ENCODE assay signal across 24 mouse cellular contexts in genomic region chr4:138460910-138461309, GRCm38 (mm10). TPM values are rescaled to one million over a fixed set of nuclear protein-coding genes. Genes with fewer than 3 reads are reported as not detected.
DNase-seq lines count a peak whose midpoint lies in the region; ATAC-seq lines count a peak whose summit lies in the region.
"Had no signal": no experiment of that assay in that cellular context is flagged by ENCODE, and none has a peak within 500 bp of the region (broad histone marks: within the 10 kb centered on the region; RNA-seq: fewer than 3 reads in every experiment).

No protein-coding gene starts in this region.

- H3K9me3 ChIP-seq in liver, embryonic 11.5 days (ENCODE audit: control insufficient read depth, low read length) = no peaks in the 10 kb centered on the region
- H3K9me3 ChIP-seq in liver, embryonic 12.5 days (replicated peaks) = no peaks in the 10 kb centered on the region
- H3K9me3 ChIP-seq in midbrain, embryonic 13.5 days = no peaks in the 10 kb centered on the region
- H3K9me3 ChIP-seq: limb, embryonic 12.5 days; midbrain, embryonic 15.5 days; neural tube, embryonic 15.5 days had no signal

- no peak overlapping the region for H3K4me2 ChIP-seq in liver, embryonic 11.5 days
- H3K4me2 ChIP-seq in liver, embryonic 12.5 days = no peak overlapping the region
- no peak overlapping the region for H3K4me2 ChIP-seq in midbrain, embryonic 13.5 days (replicated peaks)
- H3K4me2 ChIP-seq: limb, embryonic 12.5 days; midbrain, embryonic 15.5 days; neural tube, embryonic 15.5 days had no signal

- no peak for ATAC-seq in liver, embryonic 11.5 days (replicated peaks; ENCODE audit: low FRiP score)
- no peak for ATAC-seq in liver, embryonic 12.5 days
- no peak for ATAC-seq in midbrain, embryonic 13.5 days
- no peak for ATAC-seq in inflammation-experienced regulatory T-cells, adult 6 months
- ATAC-seq: forebrain, embryonic 14.5 days; hindbrain, embryonic 16.5 days; midbrain, embryonic 15.5 days; Patski had no signal

- H3K27me3 ChIP-seq in liver, embryonic 11.5 days (replicated peaks; ENCODE audit: control insufficient read depth, insufficient read depth, low read length) = peaks cover 70% of the 10 kb centered on the region
- peaks cover 98% of the 10 kb centered on the region for H3K27me3 ChIP-seq in liver, embryonic 12.5 days (replicated peaks)
- no peaks in the 10 kb centered on the region for H3K27me3 ChIP-seq in midbrain, embryonic 13.5 days
- H3K27me3 ChIP-seq: midbrain, embryonic 15.5 days; neural tube, embryonic 15.5 days; Patski had no signal

- no peak for DNase-seq in liver, embryonic 11.5 days (ENCODE audit: low spot score)
- peak; percentile 47 for DNase-seq in kidney, adult 18-20 months
- DNase-seq in kidney, adult 9 months = peak; percentile 72
- peak; percentile 65 to 67 for DNase-seq in kidney, postnatal 36 days
- DNase-seq in spleen, postnatal 36 days (ENCODE audit: low spot score in 2 of 2) = no peak
- DNase-seq: adrenal gland, postnatal 25 days; cerebellum, adult 18-20 months; gastrocnemius, postnatal 14 days; heart, adult 2 months; heart, postnatal 4 days; layer of hippocampus, adult 9-11 months; lung, postnatal 14 days; thymus, adult 2 months had no signal

- H3K27ac ChIP-seq in liver, embryonic 11.5 days (ENCODE audit: low read depth, low read length) = peak overlapping the region; percentile 19; the same call in 1 of the 2 replicates
- no peak overlapping the region for H3K27ac ChIP-seq in liver, embryonic 12.5 days
- H3K27ac ChIP-seq in midbrain, embryonic 13.5 days = no peak overlapping the region
- H3K27ac ChIP-seq: heart, adult 2 months; limb, embryonic 12.5 days; midbrain, embryonic 15.5 days; neural tube, embryonic 15.5 days had no signal

- H3K4me1 ChIP-seq in liver, embryonic 11.5 days (replicated peaks; ENCODE audit: control insufficient read depth, insufficient read depth, low read length) = peaks cover 16% of the 10 kb centered on the region
- H3K4me1 ChIP-seq in liver, embryonic 12.5 days = peaks cover 24% of the 10 kb centered on the region
- H3K4me1 ChIP-seq in midbrain, embryonic 13.5 days (replicated peaks) = peaks cover 82% of the 10 kb centered on the region

- H3K9ac ChIP-seq in liver, embryonic 11.5 days (ENCODE audit: low read depth, low read length) = no peak overlapping the region
- no peak overlapping the region for H3K9ac ChIP-seq in liver, embryonic 12.5 days
- H3K9ac ChIP-seq in midbrain, embryonic 13.5 days (replicated peaks) = no peak overlapping the region
- H3K9ac ChIP-seq: limb, embryonic 12.5 days; midbrain, embryonic 15.5 days; neural tube, embryonic 15.5 days had no signal

- H3K36me3 ChIP-seq in liver, embryonic 11.5 days (ENCODE audit: control insufficient read depth, insufficient read depth, low read length) = no peaks in the 10 kb centered on the region
- no peaks in the 10 kb centered on the region for H3K36me3 ChIP-seq in liver, embryonic 12.5 days
- H3K36me3 ChIP-seq in midbrain, embryonic 13.5 days = 0 out of 2 replicates have a peak, but pooled peaks cover 2% of the 10 kb centered on the region
- H3K36me3 ChIP-seq: limb, embryonic 12.5 days; midbrain, embryonic 15.5 days; neural tube, embryonic 15.5 days had no signal

- no peak overlapping the region for H3K4me3 ChIP-seq in liver, embryonic 11.5 days (ENCODE audit: low read depth, low read length)
- no peak overlapping the region for H3K4me3 ChIP-seq in liver, embryonic 12.5 days
- H3K4me3 ChIP-seq in midbrain, embryonic 13.5 days (replicated peaks) = no peak overlapping the region
- H3K4me3 ChIP-seq: erythroblast, embryonic 14.5 days; heart, adult 2 months; limb, embryonic 12.5 days; megakaryocyte, embryonic 14.5 days; midbrain, embryonic 15.5 days; neural tube, embryonic 15.5 days had no signal

- WGBS in liver, embryonic 11.5 days = 20% methylated on average over 9 of the region's 9 CpGs
- WGBS in liver, embryonic 12.5 days (ENCODE audit: insufficient replicate concordance) = 13% methylated on average over 8 of the region's 9 CpGs
- 38% methylated on average over 7 of the region's 9 CpGs for WGBS in midbrain, embryonic 13.5 days

RNA-seq across cellular contexts. Expression of gene Camk2n1, which starts 6.8 kb away (rescaled TPM):
- polyA plus RNA-seq in liver, embryonic 11.5 days (2014; fragmentation: Nextera tagmentation; extraction: Ambion mirVana) = 2.1 TPM in 2 replicates
- 1.3 and 1.4 TPM in 2 replicates for polyA plus RNA-seq in liver, embryonic 12.5 days (2016; fragmentation: Nextera tagmentation; extraction: Ambion mirVana)
- polyA plus RNA-seq in midbrain, embryonic 13.5 days (2015; fragmentation: Nextera tagmentation; extraction: Ambion mirVana) = 13.0 and 13.4 TPM in 2 replicates
- 1 to 10 TPM; 1.0 to 2.1 (median 1.2) TPM for polyA plus RNA-seq in inflammation-experienced regulatory T-cells, adult 6 months (2017; shearing (Covaris generic))

RNA-seq across cellular contexts. Expression of gene Mul1, which starts 26.4 kb away (rescaled TPM):
- 15.1 and 17.9 TPM in 2 replicates for polyA plus RNA-seq in liver, embryonic 11.5 days (2014; fragmentation: Nextera tagmentation; extraction: Ambion mirVana)
- 9.4 and 10.2 TPM in 2 replicates for polyA plus RNA-seq in liver, embryonic 12.5 days (2016; fragmentation: Nextera tagmentation; extraction: Ambion mirVana)
- polyA plus RNA-seq in midbrain, embryonic 13.5 days (2015; fragmentation: Nextera tagmentation; extraction: Ambion mirVana) = 18.3 and 19.9 TPM in 2 replicates
- polyA plus RNA-seq in inflammation-experienced regulatory T-cells, adult 6 months (2017; shearing (Covaris generic)) = 10 to 100 TPM; 11.9 to 16.6 (median 14.9) TPM

Comparison
In these comparisons a context has a peak if more than half of its experiments do, and no peak if none do; other contexts are left out.
1. DNase-seq: peak in kidney, adult 18-20 months (single experiment), kidney, adult 9 months (single experiment) and kidney, postnatal 36 days (2 of 2); none in liver, embryonic 11.5 days (single experiment) and spleen, postnatal 36 days (0 of 2).